Mouse (Mus musculus) left cerebral cortex, adult 9 months (tissue): ENCODE data around the gene Uba52.
A peak's percentile ranks its signal among the peaks of the same experiment; 100 is the strongest.

ENCODE experiments used
- DNase-seq, 2 experiments: peaks; one replicate each; pipeline ENCODE4 v3.0.0; 2022; ENCODE audit warnings: low spot score in 2 of 2

Uba52 gene

GRCm38 (mm10) chr8:70482943-70483342 lies 27.7 kb downstream of the Uba52 start:
- no peak for DNase-seq

DNA sequence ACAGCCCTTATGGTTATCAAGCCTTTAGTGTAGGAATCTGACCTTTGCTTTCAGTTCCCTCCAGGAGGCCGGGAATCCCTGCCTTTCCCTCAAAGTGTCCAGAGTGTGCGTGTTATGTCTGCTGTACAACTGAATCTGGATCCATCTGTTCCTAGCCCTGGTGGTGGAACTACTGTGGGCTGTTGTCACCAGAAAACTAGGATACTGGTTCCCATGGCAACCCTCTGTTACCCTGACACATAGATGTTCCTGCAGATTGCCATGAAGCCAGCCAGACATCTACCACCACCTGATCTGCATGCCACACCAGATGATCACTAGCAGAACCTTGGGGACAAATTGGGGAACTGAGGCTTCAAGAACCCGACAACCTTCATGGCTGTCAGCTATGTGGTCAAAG lies 28.7 kb downstream of the Uba52 start:
- peak in 1 of 2 experiments; percentile 76 for DNase-seq

DNA sequence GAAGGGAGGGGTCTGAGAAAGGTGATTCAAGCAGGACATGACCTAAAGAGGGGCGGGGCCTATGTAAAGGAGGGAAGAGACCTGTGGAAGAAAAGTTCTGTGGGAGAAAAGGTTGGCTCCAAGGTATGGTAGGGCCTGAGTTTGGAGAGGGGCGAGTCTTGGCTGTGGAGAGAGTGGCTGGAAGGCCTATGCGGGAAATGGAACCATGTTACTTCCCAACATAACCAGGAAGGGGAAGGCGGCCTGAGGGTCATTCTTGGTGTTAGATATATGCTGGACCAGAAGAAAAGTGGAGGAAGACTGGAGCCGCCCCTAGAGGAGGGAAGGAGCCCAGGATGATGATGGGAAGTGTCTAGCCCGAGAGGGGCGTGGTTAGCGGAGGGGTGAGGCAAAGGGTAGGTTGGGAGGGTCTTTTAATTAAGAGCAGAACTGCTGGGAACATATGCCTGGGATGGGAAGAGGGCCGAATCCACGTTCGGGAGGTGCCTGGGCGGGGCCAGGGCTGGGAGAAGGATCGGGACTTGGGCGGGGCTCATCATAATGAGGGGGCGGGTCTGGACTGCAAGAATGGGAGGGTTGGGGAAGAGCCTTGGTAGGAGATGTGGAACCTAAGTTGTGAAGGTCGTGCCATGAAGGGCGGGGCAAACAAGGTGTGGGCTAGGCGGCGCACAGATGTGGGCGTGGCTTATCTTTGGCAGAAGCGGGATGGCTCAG lies 33.2 kb downstream of the Uba52 start:
- DNase-seq: no peak

- peak; percentile 76 to 90 for DNase-seq
Observed at GRCm38 (mm10) chr8:70476333-70477268, 34.0 kb downstream of the Uba52 start, which contains the start of gene Klhl26. TSS of gene Klhl26 (minus strand) at chr8:70476968.

DNA sequence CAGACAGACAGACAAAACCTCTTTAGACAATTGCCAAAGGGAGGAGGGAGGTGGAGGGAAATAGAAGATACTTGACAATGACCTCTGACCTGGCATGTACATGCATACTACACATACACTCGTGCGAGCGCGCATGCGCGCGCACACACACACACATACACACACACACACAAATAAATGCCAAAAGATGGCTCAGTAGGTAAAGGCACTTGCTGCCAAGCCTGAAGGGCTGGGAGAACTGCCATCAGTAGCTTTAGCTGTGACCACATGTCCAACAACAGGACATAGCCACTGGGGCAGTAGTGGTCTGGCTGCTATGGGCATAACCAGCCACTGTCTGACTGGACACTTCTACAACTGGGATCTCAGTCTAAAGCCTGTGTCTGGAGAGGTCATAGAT lies 38.7 kb downstream of the Uba52 start:
- no peak for DNase-seq

DNA sequence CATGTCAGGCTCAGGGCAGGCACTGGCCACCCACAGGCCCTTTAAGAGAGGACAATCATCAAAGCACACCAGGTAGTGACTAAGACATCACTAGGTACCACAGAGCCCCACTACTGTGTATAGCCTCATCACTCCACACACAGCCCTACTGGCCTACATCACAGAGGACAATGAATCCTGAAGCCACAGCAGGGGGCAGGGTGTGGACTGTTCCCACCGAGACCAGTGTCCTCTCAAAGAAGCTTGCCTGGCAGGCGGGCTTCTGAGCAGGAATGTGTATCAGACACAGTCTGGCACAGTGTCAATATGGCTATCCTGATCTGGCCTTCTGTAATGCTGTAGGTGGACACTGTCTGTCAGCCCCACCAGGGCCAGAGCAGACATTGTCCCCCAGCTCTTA lies 40.7 kb downstream of the Uba52 start:
- no peak for DNase-seq

DNA sequence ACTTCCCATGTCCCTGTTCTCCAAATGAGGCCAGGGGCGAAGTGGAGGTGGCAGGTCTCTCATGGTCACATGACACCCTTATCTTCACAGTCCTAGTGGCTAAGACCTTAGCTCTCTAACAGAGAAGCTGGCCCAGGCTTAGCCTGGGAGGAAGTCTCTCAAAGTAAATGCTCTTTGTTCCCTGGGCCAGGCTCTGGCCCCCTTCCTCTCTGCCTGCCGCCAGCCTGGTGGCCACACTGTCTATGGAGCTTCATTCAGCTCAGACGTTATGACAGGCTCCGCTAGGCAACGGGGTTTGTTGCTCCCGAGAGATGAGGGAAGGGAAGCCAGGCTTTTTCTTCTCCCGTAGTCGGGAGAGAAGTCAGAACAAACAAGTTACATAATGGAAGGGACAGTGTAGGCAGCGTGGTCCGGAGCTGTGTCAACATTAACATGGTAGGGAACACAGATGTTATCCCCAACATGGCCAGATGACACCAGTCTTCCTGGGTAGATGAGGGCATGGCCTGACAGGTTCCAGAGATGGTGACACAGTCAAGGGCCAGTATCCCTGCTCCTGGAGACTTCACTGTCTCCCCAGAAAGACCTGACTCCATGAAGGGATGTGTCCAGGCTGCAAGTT lies 41.2 kb downstream of the Uba52 start:
- DNase-seq: no peak

DNA sequence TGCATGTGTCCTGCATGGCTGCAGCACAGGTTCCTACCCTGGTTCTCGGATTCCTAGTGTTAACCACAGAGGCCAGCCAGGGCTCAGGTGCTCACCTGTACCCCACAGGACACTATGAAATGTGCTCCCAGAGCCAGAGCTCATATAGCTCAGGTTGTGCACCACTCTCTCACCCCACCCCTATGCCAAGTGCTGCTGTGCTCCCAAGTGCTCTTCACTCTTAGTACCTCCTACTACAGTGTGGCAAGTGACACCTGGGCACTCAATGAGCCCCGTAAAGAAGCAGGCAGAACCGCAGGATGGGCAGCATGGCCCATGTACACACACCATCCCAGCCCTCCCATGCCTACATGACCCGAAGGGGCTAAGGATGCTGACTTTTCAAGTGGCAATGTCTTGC lies 41.9 kb downstream of the Uba52 start:
- no peak for DNase-seq

GRCm38 (mm10) chr8:70467907-70468306 lies 42.7 kb downstream of the Uba52 start:
- DNase-seq: no peak

DNA sequence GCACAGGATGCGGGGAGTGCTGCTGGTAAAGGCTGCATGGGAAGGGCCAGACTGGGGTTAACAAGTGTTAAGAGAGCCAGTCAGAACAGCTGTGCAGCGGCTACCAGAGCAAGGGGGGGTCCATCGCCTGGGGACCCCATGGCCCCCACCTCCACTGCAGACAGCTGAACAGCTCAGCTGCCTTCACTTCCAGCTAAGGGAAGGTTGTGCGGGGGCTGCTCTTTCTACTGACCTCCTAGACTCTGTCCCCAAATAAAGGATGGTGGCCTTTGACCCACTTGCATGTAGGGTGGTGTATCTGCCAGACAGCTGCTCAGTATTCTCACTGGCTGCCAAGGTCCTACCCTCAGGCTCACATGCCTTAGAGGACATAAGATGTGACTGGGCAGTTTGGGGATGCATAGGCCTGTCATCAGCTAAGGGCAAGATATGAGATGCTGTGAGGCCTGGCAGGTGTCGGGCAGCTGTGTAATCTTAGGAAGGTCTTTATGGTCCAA lies 43.3 kb downstream of the Uba52 start:
- no peak for DNase-seq

DNA sequence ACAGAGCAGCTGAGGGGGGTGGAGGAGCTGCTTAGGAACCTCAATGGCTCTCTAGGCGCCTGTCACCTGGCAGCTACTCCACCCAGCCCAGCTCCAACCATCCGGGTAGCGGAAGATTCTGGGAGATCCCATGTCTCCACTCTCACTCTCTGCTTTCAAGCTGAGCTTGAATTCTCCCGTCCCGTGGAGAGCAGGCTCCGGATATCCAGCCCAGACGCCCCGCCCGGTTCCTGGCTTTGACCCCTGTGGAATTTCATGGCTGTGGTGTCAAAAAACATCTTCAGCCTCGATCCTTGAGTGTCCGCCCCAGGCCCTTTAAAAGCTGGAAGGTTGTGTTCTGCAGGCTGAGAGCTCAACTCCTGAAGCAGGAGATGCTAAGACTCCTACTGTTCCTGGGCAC lies 43.8 kb downstream of the Uba52 start:
- DNase-seq: no peak

DNA sequence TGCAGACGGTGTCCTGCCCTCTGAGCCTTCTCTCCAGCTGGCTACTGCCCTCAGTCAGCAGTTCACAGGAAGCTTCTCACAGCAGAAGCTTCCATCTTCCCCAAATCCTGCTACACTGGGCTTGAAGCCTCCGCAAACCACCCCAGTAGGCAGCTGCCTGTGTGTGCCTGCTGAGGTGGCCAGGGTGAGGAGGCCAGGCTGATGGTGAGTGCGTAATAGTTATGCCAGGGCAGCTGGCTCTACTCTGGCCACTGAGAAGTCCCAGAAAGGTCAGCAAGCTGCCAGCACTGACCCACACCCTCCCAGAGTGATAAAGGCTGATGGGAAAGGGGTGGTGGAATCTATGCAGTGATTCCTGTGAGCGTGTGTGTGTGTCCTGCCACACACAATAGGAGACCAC lies 44.3 kb downstream of the Uba52 start:
- DNase-seq: no peak

- no peak for DNase-seq
Observed at GRCm38 (mm10) chr8:70465701-70466100, 44.9 kb downstream of the Uba52 start.

DNA sequence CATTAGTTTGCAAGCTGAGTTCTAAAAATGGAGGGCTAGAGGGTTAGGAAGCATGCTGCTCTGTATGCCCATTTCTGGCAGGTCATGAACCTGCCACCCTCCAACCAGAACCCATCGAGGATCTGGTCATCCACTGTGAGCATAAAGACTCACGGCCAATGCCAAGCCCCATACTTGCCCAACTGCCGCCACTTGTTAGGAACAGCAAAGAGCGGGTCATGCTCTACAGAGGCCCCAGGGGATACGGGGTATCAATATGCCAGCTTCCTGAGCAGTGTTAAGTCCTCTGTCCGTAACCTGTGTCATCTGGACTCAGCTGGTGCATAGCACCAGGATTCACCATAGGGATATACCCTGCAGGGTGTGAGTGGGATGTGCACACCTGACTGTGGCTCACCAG lies 46.4 kb downstream of the Uba52 start:
- DNase-seq: no peak

DNA sequence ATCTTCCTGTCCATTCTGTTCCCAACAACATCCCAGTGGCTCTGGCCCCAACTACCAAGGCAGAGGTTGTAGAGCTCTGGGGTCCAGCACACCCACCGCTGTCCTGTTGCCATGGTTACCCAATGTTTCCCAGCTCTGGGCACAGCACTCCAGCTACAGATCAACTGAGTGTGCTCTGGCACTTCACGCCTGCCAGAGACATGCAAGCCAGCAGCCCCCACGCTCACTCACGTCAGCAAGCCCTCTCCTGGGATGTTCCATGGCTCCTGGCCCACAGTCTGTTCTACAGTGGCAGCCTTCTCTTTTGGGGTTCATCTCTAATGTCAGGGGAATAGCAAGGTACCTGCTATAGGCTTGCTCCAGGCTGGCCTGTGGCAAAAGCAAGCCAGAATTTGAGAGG lies 47.3 kb downstream of the Uba52 start:
- DNase-seq: peak in 1 of 2 experiments; percentile 73

DNA sequence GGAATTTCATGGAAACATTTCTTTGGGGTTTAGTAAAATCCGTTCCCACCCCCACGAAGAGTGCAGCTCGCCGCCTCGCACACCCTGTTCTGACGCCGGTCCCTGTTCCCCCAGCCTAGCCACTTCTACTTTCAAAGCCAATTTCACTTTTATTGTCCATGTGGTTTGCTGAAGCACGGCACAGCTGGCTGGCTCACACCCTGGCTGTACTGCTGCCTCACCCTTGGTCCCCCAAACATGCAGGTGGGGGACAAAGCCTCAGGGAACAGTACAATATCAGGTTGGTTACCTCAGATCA lies 48.1 kb downstream of the Uba52 start:
- no peak for DNase-seq

DNA sequence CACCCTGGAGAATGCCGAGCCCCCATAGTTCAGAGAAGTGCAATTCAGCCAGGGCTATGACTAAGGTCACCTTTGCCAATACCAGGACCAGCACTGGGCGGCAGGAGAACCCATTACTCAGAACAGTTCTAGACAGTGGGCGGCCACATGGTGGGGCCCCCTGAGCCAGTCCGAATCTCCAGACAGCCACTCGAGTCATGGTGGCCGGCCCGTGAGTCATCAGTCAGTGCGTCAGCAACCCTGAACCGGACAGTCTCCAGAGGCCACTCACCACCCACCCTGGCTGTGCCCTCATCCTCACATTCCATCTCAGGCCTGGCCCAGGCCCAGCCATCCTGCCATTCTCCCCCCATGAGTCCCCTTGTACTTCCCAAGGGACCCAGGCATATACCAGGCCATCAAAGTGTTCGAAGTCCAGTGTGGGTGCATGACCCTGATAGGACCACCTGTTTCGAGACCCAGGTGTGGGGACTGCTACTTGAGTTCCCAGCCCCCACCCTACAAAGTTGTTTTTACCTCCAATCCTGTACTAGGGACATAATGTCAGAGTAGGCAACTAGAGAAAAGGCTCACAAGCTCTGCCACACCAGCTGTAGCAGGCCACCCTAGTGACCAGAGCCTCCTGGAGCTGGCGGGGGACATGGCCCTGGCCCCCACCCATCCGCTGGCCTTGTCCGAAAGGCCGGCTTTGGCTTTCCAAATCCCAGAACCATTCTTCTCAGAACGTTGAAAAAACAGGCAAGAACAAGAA lies 48.7 kb downstream of the Uba52 start:
- no peak for DNase-seq

DNA sequence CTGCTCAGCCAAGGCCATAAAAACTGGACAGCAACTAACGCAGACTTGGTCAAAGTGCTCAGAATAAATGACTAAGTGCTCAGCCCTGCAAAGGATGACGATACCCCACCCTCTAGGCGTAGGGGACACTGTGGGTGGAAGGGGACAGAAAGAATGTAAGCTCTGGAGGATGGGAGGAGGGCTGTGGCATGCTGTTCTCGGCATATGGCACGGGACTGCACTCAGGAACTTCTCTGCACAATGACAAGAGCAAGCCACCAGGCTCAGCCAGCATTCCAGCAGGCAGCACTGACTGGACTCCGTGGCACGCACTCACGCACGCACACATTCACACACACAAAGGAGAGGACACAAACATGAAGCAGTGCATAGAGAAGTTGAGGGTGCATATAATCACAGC lies 50.0 kb downstream of the Uba52 start:
- DNase-seq: no peak

DNA sequence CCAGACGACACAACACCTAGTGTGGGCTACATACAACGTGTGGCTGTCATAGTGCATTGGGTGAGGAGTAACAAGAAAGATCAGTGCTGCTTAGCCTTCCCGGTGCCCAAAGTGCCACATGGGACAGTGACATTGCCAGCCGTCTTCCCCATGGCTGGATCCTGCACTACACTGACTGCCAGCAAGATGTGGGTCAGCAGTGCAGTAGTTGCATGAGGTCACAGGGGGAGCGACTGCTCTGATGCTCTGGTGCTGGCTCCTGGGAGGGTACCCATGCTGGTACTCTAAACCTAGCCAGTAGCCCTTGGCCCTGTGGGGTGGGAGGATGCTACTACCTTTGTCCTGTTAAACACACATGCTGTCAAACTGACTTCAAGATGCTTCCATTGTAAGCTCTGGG lies 50.4 kb downstream of the Uba52 start:
- no peak for DNase-seq

GRCm38 (mm10) chr8:70459636-70460035 lies 51.0 kb downstream of the Uba52 start:
- no peak for DNase-seq

DNA sequence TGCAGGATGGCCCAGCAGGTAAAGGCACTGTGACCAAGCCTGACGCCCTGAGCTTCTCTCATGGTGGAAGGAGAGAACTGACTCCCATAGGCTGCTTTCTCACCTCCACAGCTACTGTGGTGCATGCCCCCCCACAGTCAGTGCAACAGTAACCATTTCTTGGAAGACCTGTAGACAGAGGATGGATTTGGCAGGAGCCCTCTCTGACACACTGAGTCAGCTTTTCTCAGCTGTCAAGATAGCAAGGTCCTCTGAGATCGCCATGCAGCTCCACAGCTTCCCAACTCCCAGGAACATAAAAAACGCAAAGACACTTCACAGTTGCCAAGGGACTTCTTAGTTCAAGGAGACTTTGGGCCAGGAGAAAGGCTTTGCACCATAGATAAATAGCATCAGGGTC lies 52.1 kb downstream of the Uba52 start:
- no peak for DNase-seq
